Mouse (Mus musculus) embryonic facial prominence, embryonic 10.5 days (tissue): ENCODE results near the gene Ppp1r1b. TPM values are rescaled to one million over a fixed set of nuclear protein-coding genes. Genes with fewer than 3 reads are reported as not detected.

Source experiments
- DNase-seq: peaks from one replicate; pipeline ENCODE4 v3.0.0-alpha.2; 2017; ENCODE audit warnings: low spot score
- H3K27ac ChIP-seq: fragments of 300-500 bp; sonication (generic); replicated peaks from 2 replicates; pipeline ENCODE4 v1.5.1; 2016; ENCODE audit warnings: mild to moderate bottlenecking
- H3K27me3 ChIP-seq: fragments of 300-500 bp; sonication (generic); replicated peaks from 2 replicates; pipeline ENCODE4 v1.6.1; 2016; ENCODE audit warnings: low read depth, mild to moderate bottlenecking; ENCODE audit not compliant: poor library complexity, severe bottlenecking
- H3K36me3 ChIP-seq: fragments of 300-500 bp; sonication (generic); replicated peaks from 2 replicates; pipeline ENCODE4 v1.6.1; 2016; ENCODE audit warnings: mild to moderate bottlenecking, moderate library complexity
- H3K4me1 ChIP-seq: fragments of 300-500 bp; sonication (generic); 2 replicates; pipeline ENCODE4 v1.6.1; 2016
- H3K4me3 ChIP-seq: fragments of 300-500 bp; sonication (generic); 2 replicates; pipeline ENCODE4 v1.5.1; 2016; ENCODE audit warnings: mild to moderate bottlenecking, moderate library complexity
- H3K9me3 ChIP-seq: fragments of 300-500 bp; sonication (generic); 2 replicates; pipeline ENCODE4 v1.6.1; 2016; ENCODE audit warnings: mild to moderate bottlenecking
- WGBS: fragments of 180-500 bp; shearing (Covaris S2); methylation state at CpG from one replicate; pipeline ENCODE4 v1.1.7; 2016; 5-methylcytosine and 5-hydroxymethylcytosine counted together
- polyA plus RNA-seq: library from polyadenylated mRNA; unstranded; fragments of >200 nt; fragmentation: Nextera tagmentation; extraction: Ambion mirVana; gene quantifications from 2 replicates; pipeline ENCODE4 v1.2.1, GENCODE M21; 2016

Ppp1r1b gene
- 0.26 and 0.30 TPM in 2 replicates for polyA plus RNA-seq

DNA sequence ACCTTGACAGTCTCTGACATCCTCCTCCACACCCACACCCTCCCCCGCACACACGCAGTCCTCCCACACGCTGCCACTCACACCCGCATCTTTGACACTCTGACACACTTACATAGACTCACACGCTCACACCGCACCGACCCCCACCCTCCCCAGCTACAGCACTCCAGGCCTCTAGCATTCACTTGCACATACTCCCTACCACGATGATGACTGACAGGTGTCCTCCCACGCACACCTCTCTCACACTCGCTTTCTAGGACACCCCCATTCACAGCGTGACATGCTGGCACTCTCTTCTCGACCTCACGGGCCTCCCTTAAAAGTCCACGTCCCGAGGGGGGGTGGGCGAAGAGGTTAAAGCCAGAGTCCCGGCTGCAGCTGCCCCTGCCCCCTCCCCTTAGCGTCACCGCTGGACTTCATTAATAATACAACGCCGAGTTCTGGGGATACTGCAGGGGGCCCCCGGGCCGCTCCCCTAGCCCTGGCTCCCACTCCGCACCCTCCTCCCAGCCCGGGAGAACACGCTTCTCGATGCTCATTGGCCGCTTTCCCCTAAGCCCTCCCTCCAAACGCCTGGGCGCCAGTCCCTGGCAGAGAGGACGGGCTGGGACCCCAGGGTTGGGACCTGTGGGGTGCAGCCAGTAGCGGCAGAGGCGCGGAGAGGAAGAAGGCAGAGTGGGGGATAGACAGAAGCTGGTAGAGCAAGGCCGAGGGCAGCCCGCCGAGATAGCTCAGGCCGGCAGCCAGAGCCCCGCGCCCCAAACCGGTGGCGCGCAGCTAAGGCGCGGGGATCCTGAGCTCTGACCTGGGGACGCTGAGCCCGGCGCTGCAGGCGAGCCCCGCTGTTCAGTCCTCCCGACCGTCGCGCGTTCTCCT is at the start of gene Ppp1r1b:
Gene Ppp1r1b, plus strand, starts transcription at position 322 of the 879 bp plus-strand sequence.
- Histone ChIP-seq H3K4me1 (peaks cover 27% of the 10 kb centered on the region), H3K9me3 (no peaks in the 10 kb centered on the region), H3K36me3 (no peaks in the 10 kb centered on the region), H3K27me3 (peaks cover 100% of the 10 kb centered on the region), H3K27ac (peak within 1 kb of the TSS; percentile 36; the same call in 1 of the 2 replicates), H3K4me3 (peak within 1 kb of the TSS; percentile 62)
- WGBS, result under 1% methylated on average over 55 of the region's 55 CpGs
- peak; percentile 67 for DNase-seq

DNA sequence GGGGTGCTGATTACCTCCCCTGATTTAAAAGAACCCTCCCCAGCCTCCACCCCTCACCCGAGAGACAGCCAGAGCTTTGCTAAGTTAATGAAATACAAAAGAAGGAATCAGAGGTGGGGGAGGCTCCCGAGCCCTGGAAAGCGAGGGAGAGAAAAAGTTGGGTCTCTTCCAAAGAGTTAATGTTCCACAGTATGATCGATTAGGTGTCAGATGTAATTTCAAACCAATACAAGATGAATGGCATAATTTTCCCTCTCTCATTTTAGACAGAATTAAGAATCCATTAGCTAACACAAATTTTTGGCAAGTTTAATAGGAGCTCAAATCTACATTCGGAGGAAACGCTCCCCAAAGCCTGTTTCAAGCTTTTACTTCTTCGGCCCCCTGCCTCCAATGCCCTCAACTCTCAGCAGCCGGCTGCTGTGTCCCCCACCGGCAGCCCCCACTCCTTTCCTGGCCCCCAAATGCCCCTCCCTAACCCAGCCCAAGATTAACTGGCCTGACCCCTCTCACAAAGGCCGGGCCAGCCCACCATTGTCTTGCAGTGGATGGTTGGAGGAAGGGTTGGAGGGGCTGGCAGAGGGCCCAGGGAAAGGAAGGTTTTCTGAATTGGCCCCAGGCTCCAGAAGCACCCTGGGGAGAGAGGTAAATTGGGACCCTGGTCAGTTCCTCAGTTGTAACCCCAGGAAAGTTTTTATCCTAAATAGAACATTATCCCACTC is 49.6 kb upstream of the Ppp1r1b start:
- Histone ChIP-seq H3K27ac (no peak overlapping the region), H3K9me3 (no peaks in the 10 kb centered on the region), H3K36me3 (no peaks in the 10 kb centered on the region), H3K4me1 (peaks cover 46% of the 10 kb centered on the region), H3K27me3 (peaks cover 95% of the 10 kb centered on the region), H3K4me3 (peak overlapping the region; percentile 18; the same call in 1 of the 2 replicates)
- 9% methylated on average over 10 of the region's 10 CpGs for WGBS
- DNase-seq, result no peak

DNA sequence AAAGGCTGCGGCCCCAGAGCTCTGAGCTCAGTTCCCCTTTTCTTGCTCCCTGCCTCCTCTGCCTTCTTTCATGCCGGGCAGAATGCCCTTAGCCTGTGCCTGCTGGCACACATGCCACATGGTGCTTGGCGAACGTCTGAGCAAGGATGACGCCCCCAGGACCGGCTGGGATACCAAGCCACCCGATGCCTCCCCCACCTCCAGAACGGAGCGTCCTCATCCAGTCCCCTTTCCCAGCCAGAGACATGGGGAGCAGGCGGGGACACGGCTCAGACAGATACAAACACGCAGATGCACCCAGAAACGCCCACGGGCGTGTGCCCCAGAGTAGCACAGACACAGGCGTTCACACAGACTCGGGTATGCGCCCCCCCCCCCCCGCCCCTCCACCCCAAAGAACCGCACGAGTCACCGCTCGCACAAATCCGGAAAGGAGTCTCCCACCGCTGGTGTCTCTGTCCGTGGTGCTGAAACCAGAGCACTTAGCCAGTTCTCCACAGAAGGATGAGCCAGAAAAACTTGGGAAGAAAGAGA is 34.3 kb upstream of the Ppp1r1b start:
- H3K9me3 ChIP-seq, result no peaks in the 10 kb centered on the region
- peaks cover 90% of the 10 kb centered on the region for H3K27me3 ChIP-seq
- WGBS, result 1% methylated on average over 26 of the region's 26 CpGs
- peak; percentile 84 for DNase-seq
- no peaks in the 10 kb centered on the region for H3K36me3 ChIP-seq
- H3K4me3 ChIP-seq, result no peak overlapping the region
- H3K27ac ChIP-seq, result no peak overlapping the region
- 0 out of 2 replicates have a peak, but pooled peaks cover 5% of the 10 kb centered on the region for H3K4me1 ChIP-seq

DNA sequence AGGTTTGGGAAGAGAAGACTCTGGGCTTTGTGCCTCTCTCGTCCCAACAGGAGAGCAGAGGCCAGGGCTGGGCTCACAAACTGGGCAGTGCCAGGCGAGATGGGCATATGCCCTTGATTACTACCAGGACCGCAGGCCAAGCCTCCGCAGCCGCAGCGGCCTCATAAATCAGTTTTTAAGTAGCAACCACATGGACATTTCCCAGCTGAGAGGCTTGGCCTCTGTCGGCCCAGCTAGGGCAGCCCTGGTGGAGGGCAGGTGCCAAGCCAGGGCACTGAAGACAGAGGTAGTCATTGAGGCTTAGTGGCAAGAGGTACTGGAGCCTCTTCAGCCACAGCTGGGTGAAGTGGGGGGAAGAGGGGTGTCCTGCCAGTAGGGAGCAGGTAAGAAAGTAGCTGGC is 30.7 kb upstream of the Ppp1r1b start:
- Histone ChIP-seq H3K4me1 (0 out of 2 replicates have a peak, but pooled peaks cover 5% of the 10 kb centered on the region), H3K36me3 (no peaks in the 10 kb centered on the region), H3K27me3 (peaks cover 100% of the 10 kb centered on the region), H3K9me3 (no peaks in the 10 kb centered on the region), H3K27ac (no peak overlapping the region), H3K4me3 (no peak overlapping the region)
- DNase-seq, result no peak
- 3% methylated on average over 7 of the region's 7 CpGs for WGBS

DNA sequence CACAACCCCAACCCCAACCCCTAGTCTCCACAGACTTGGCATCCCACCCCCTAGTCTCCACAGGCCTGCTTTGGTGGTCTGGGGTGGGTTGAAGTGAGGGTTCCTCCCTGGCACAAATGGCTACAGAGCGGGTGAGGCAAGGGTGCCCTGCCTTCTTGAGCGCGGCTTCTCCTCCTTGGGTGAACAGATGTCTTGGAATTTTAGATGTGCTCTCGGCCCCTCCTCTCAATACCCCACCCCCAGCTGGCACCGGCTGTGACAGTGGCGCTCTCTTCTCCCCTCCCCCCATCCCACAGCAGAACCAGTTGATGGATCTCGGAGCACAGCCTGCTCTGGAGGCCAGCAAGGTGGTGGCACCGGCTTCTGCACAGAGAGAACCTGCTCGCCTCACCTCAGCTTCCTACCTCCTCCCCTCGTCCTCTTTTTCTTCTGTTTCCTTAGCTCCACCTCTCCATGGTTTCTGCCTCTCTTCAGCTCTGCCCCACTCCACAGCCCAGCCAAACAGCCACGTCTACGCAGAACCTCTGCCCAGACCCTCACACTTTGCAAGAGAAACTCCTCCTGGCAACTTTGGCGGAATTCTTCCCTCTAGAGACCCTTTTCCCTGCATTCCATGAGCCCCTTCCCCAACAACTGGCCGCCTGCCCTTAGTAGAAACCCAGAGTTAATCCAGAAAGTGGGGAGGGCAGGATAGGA is 29.6 kb upstream of the Ppp1r1b start:
- WGBS, result 1% methylated on average over 14 of the region's 14 CpGs
- 0 out of 2 replicates have a peak, but pooled peaks cover 5% of the 10 kb centered on the region for H3K4me1 ChIP-seq
- peak; percentile 15 for DNase-seq

DNA sequence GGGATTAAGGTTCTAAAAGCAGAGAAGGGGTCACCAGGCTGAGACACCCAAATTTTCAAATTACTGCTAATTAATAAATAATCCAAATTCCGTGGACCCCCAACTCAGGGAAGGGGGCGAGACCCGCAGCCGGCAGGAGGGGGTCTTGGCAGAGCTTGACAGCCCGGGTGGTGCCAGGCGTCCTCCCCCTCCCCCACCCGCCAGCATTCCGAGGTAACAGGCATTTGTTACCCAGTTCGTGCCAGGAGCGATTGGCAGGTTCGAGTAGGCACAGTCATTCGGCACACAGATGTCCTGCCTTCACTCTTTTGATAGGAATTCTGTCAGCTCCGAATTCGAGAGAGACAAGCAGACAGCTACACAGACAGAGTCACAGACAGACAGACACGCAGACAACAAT is 29.1 kb upstream of the Ppp1r1b start:
- H3K4me1 ChIP-seq, result no peaks in the 10 kb centered on the region
- no peaks in the 10 kb centered on the region for H3K36me3 ChIP-seq
- H3K27me3 ChIP-seq, result peaks cover 100% of the 10 kb centered on the region
- DNase-seq, result no peak
- H3K9me3 ChIP-seq, result no peaks in the 10 kb centered on the region
- no peak overlapping the region for H3K4me3 ChIP-seq
- H3K27ac ChIP-seq, result no peak overlapping the region
- 3% methylated on average over 15 of the region's 15 CpGs for WGBS

More for the DNA sequence above, 29.6 kb upstream of the Ppp1r1b start:
- H3K27me3 ChIP-seq, result peaks cover 100% of the 10 kb centered on the region
- no peak overlapping the region for H3K4me3 ChIP-seq
- H3K27ac ChIP-seq, result no peak overlapping the region
- no peaks in the 10 kb centered on the region for H3K9me3 ChIP-seq
- no peaks in the 10 kb centered on the region for H3K36me3 ChIP-seq

DNA sequence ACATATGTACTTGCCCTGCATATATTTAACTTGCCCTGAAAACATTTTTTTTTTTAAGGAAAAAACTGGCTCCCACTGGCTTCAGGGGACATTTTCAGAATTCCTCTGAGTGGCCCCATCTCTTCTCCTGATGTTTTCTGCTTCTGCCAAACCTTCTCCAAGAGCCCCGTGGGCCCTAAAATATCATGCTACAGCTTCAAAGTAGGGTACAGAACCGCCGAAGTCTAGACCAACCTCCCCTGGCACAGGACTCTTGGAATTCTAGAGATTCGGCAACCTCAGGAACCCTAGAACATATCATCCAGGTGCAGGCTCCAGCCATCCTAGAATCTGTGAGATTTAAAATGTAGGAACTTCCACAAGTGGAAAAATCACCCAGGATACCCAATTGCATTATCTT is 28.7 kb upstream of the Ppp1r1b start:
- Histone ChIP-seq H3K9me3 (no peaks in the 10 kb centered on the region), H3K36me3 (no peaks in the 10 kb centered on the region), H3K27me3 (peaks cover 100% of the 10 kb centered on the region), H3K27ac (no peak overlapping the region), H3K4me1 (no peaks in the 10 kb centered on the region), H3K4me3 (no peak overlapping the region)
- WGBS, result 8% methylated on average over 4 of the region's 4 CpGs
- DNase-seq, result no peak

DNA sequence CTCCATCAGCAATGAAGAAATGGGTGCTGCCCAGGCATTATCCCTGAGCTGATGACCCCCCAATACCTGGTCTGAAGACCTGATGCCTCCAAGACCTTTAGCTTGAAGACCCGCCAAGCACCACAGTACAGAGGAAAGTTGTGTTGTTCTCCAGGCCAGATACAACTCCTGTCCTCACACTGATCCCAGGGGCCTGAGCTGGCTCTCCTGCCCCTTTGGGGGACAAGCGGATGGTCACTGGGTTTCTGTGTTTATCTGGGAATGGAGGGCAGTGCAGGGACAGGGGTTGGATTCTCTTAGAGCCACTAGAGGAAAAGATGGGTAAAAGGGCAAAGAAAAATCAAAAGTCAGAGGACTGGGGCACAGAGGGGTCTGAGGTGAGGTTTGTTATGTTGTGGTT is 28.3 kb upstream of the Ppp1r1b start:
- H3K4me1 ChIP-seq, result no peaks in the 10 kb centered on the region
- DNase-seq, result no peak
- H3K36me3 ChIP-seq, result no peaks in the 10 kb centered on the region
- H3K27me3 ChIP-seq, result peaks cover 100% of the 10 kb centered on the region
- H3K9me3 ChIP-seq, result no peaks in the 10 kb centered on the region
- H3K4me3 ChIP-seq, result no peak overlapping the region
- H3K27ac ChIP-seq, result no peak overlapping the region
- WGBS, result 1% methylated on average over 2 of the region's 2 CpGs

DNA sequence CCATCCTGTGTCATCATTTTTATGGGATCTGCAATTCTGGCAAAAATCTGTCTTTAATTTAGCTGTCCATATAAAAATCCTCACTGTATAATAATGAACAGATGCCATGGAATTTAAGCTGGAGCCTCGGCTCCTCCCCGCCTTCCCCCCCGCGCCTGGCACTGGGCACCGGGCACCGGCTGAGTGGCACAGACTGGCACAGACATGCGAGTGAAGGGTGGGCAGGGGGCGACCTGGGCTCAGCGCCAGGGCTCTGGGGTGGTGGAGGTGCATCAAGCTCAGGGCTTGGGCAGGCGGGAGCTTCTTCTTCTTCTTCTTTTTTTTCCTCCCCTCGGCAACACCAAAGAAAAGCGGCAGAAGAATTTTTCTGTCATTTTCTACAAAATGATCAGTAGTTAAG is 27.8 kb upstream of the Ppp1r1b start:
- Histone ChIP-seq H3K36me3 (no peaks in the 10 kb centered on the region), H3K9me3 (no peaks in the 10 kb centered on the region), H3K27me3 (peaks cover 100% of the 10 kb centered on the region), H3K4me1 (no peaks in the 10 kb centered on the region), H3K27ac (no peak overlapping the region), H3K4me3 (no peak overlapping the region)
- DNase-seq, result no peak
- 9% methylated on average over 12 of the region's 12 CpGs for WGBS

DNA sequence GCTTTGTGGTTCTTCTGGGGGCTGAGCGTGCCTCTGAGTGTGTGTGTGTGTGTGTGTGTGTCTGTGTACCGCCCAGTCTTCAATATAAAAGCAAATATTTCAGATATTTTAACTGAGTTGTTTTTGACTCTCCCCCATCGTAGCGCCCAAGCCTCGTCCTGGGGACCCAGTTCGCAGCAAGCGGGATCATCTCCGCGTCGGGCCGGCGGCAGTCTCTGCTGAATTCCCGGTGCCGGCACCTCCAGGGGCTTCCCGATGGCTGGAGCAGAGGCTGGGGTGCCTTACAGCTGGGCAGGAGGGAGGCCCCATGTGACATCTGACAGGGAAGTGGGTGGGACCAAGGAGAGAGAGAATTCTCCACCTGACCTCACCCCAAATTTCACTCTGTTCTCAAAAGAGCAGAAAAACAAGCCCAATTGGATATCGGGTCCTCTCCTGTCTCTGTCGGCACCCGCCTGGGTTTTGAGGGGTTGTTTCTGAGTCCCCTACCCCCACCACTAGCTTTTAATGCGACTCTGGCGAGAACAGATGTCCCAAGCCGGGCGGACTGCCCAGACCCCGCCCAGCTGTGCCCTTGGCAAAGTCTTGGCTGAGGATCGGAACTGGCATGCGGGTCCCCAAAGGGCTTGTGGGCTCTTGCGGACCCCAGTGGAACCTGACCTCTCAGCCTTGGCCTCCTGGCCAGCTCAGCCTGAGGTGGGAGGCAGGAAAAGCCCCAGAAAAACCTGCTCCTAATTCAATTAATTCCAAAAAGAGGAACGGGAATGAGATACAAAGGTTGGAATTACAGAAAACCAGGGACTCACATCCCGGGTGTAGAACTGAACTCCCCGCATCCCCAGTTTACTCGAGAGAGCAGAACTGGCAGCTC is 27.2 kb upstream of the Ppp1r1b start:
- Histone ChIP-seq H3K27me3 (peaks cover 100% of the 10 kb centered on the region), H3K27ac (no peak overlapping the region), H3K4me3 (no peak overlapping the region), H3K36me3 (no peaks in the 10 kb centered on the region), H3K9me3 (no peaks in the 10 kb centered on the region), H3K4me1 (no peaks in the 10 kb centered on the region)
- DNase-seq, result peak; percentile 25
- WGBS, result under 1% methylated on average over 30 of the region's 30 CpGs

DNA sequence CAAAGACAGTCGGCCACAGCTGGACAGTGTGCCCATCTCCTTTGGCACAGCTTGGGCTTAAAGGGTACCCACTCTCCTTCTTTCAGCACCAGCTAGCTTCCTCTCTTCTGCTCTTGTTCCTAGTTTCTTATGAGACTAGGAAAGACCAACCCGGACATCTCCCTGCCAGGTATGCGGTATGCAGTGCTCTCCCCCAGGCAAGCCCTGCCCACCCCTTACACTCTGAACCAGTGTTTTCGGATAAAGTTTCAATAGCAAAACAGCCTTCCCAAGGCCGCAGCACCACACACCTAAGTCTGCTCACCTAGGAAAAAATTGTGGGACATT is 26.6 kb upstream of the Ppp1r1b start:
- no peak for DNase-seq
- Histone ChIP-seq H3K4me3 (no peak overlapping the region), H3K4me1 (peaks cover under 1% of the 10 kb centered on the region; the same call in 1 of the 2 replicates), H3K9me3 (no peaks in the 10 kb centered on the region), H3K27ac (no peak overlapping the region), H3K36me3 (no peaks in the 10 kb centered on the region), H3K27me3 (peaks cover 100% of the 10 kb centered on the region)
- WGBS, result 8% methylated on average over 5 of the region's 5 CpGs
